In genomic region chr11:55066921-55067320, GRCm38 (mm10) we compare ENCODE assay signal across 19 mouse cellular contexts. TPM values are rescaled to one million over a fixed set of nuclear protein-coding genes. Genes with fewer than 3 reads are reported as not detected.
DNase-seq lines count a peak whose midpoint lies in the region; ATAC-seq lines count a peak whose summit lies in the region.
"Had no signal": no experiment of that assay in that cellular context is flagged by ENCODE, and none has a peak within 500 bp of the region (broad histone marks: within the 10 kb centered on the region; RNA-seq: fewer than 3 reads in every experiment).

No protein-coding gene starts in this region.

- peak; percentile 73 for DNase-seq in CD4-positive, CD25-positive, alpha-beta regulatory T cell, adult 2 months (ENCODE audit: low read depth, low spot score)
- peak; percentile 20 for DNase-seq in NIH3T3 (ENCODE audit: low read depth)
- no peak for DNase-seq in kidney, adult 9 months
- DNase-seq in gastrocnemius, postnatal 4 days (ENCODE audit: low spot score in 2 of 2) = no peak
- no peak for DNase-seq in adrenal gland, adult 18-20 months (ENCODE audit: low spot score in 2 of 2)
- DNase-seq: adrenal gland, adult 8-10 months; adrenal gland, postnatal 36 days; B cell, adult 2 months; cerebellum, adult 2 months; cerebellum, postnatal 10 days; forebrain, postnatal 0 days; gastrocnemius, adult 2 months; gastrocnemius, postnatal 25 days; heart, adult 11 months; heart, postnatal 36 days had no signal

- ATAC-seq in inflammation-experienced regulatory T-cells, adult 6 months = peak; percentile 80
- ATAC-seq: forebrain, embryonic 13.5 days; forebrain, postnatal 0 days; hindbrain, embryonic 16.5 days; intestine, embryonic 16.5 days had no signal

RNA-seq across cellular contexts. Expression of gene Ccdc69, which starts 11.0 kb away (rescaled TPM):
- polyA plus RNA-seq in inflammation-experienced regulatory T-cells, adult 6 months (2017; shearing (Covaris generic)) = 10 to 100 TPM; 75.5 to 92.6 (median 81.1) TPM
- 10 to 100 TPM; 13.2 to 17.9 TPM for total RNA-seq in gastrocnemius, postnatal 4 days (2021)
- 1 to 10 TPM; 7.4 to 9.8 TPM for total RNA-seq in adrenal gland, adult 18-20 months (2021)

RNA-seq across cellular contexts. Expression of gene Gm2a, which starts 31.0 kb away (rescaled TPM):
- 100 to 1,000 TPM; 118 to 154 (median 154) TPM for polyA plus RNA-seq in inflammation-experienced regulatory T-cells, adult 6 months (2017; shearing (Covaris generic))
- total RNA-seq in gastrocnemius, postnatal 4 days (2021) = 10 to 100 TPM; 15.4 to 15.8 TPM
- 100 to 1,000 TPM; 189 to 249 TPM for total RNA-seq in adrenal gland, adult 18-20 months (2021)

RNA-seq across cellular contexts. Expression of gene Anxa6, which starts 33.7 kb away (rescaled TPM):
- polyA plus RNA-seq in inflammation-experienced regulatory T-cells, adult 6 months (2017; shearing (Covaris generic)) = 100 to 1,000 TPM; 347 to 625 (median 370) TPM
- 100 to 1,000 TPM; 466 to 474 TPM for total RNA-seq in gastrocnemius, postnatal 4 days (2021)
- 100 to 1,000 TPM; 123 to 197 TPM for total RNA-seq in adrenal gland, adult 18-20 months (2021)

Comparison
In these comparisons a context has a peak if more than half of its experiments do, and no peak if none do; other contexts are left out.
1. DNase-seq: peak in CD4-positive, CD25-positive, alpha-beta regulatory T cell, adult 2 months (single experiment) and NIH3T3 (single experiment); none in kidney, adult 9 months (single experiment), gastrocnemius, postnatal 4 days (0 of 2) and adrenal gland, adult 18-20 months (0 of 2).
2. RNA of gene Gm2a, which starts 31.0 kb away (total RNA-seq): 189 to 249 TPM in adrenal gland, adult 18-20 months; 15.4 to 15.8 TPM in gastrocnemius, postnatal 4 days; every median in the first group is over 10 times any median in the second.